Mouse (Mus musculus) kidney, postnatal 25 days (tissue): ENCODE results near the gene Myl6.

ENCODE experiments used
- DNase-seq, 2 experiments: peaks; one replicate each; pipeline ENCODE4 v3.0.0; 2021; ENCODE audit warnings: mixed read lengths in 2 of 2

Myl6 gene

GRCm38 (mm10) chr10:128493695-128494666 lies at the start of gene Myl6:
Myl6 (minus strand) TSS chr10:128494145.
- DNase-seq: peak; percentile 99 to 100

GRCm38 (mm10) chr10:128543100-128543499 lies 49.2 kb upstream of the Myl6 start:
- no peak for DNase-seq

- no peak for DNase-seq
Observed at GRCm38 (mm10) chr10:128538340-128538870, 44.5 kb upstream of the Myl6 start.

- peak; percentile 89 to 93 for DNase-seq
Observed at GRCm38 (mm10) chr10:128536266-128536940, 42.5 kb upstream of the Myl6 start.

GRCm38 (mm10) chr10:128535624-128536265 lies 41.8 kb upstream of the Myl6 start:
- DNase-seq: no peak

- no peak for DNase-seq
Observed at GRCm38 (mm10) chr10:128535206-128535605, 41.3 kb upstream of the Myl6 start.

GRCm38 (mm10) chr10:128526366-128527356 lies 32.7 kb upstream of the Myl6 start:
- DNase-seq: no peak

- peak; percentile 95 to 99 for DNase-seq
Observed at GRCm38 (mm10) chr10:128525671-128526308, 31.8 kb upstream of the Myl6 start, which contains the start of gene Esyt1. Esyt1 (minus strand) TSS chr10:128525871.

GRCm38 (mm10) chr10:128524732-128525662 lies 31.1 kb upstream of the Myl6 start:
- peak; percentile 54 to 77 for DNase-seq

- peak in 1 of 2 experiments; percentile 32 for DNase-seq
Observed at GRCm38 (mm10) chr10:128524111-128524731, 30.3 kb upstream of the Myl6 start.

GRCm38 (mm10) chr10:128522351-128522750 lies 28.4 kb upstream of the Myl6 start:
- no peak for DNase-seq

- no peak for DNase-seq
Observed at GRCm38 (mm10) chr10:128520591-128520990, 26.6 kb upstream of the Myl6 start.

GRCm38 (mm10) chr10:128518833-128519232 lies 24.9 kb upstream of the Myl6 start:
- peak; percentile 49 to 67 for DNase-seq

- DNase-seq: peak in 1 of 2 experiments; percentile 39
Observed at GRCm38 (mm10) chr10:128516677-128517076, 22.7 kb upstream of the Myl6 start.

GRCm38 (mm10) chr10:128516029-128516428 lies 22.1 kb upstream of the Myl6 start:
- DNase-seq: peak in 1 of 2 experiments; percentile 46

- DNase-seq: no peak
Observed at GRCm38 (mm10) chr10:128515044-128515443, 21.1 kb upstream of the Myl6 start.

GRCm38 (mm10) chr10:128511761-128512160 lies 17.8 kb upstream of the Myl6 start:
- no peak for DNase-seq

GRCm38 (mm10) chr10:128511189-128511588 lies 17.2 kb upstream of the Myl6 start:
- DNase-seq: peak in 1 of 2 experiments; percentile 28

GRCm38 (mm10) chr10:128510301-128510700 lies 16.4 kb upstream of the Myl6 start:
- peak in 1 of 2 experiments; percentile 35 for DNase-seq
